Mouse (Mus musculus): Measurements from ENCODE around the gene Igsf21. TPM values are rescaled to one million over a fixed set of nuclear protein-coding genes. Genes with fewer than 3 reads are reported as not detected.

The Igsf21 gene
- total RNA-seq, 2 experiments from 2014 or later: 43.1 to 50.8 TPM

- DNase-seq (ENCODE audit: extremely low spot score in 1 of 2, low spot score in 1 of 2): no peak
Measured at GRCm38 (mm10) chr4:140149706-140150105, 96.9 kb downstream of the Igsf21 start.

GRCm38 (mm10) chr4:140147857-140148695, 98.5 kb downstream of the Igsf21 start:
- DNase-seq (ENCODE audit: extremely low spot score in 1 of 2, low spot score in 1 of 2): no peak

GRCm38 (mm10) chr4:140147079-140147840, 99.3 kb downstream of the Igsf21 start:
- DNase-seq (ENCODE audit: extremely low spot score in 1 of 2, low spot score in 1 of 2): no peak

- peak in 1 of 2 experiments; percentile 38 for DNase-seq (ENCODE audit: extremely low spot score in 1 of 2, low spot score in 1 of 2)
Measured at GRCm38 (mm10) chr4:140143884-140144525, 102.6 kb downstream of the Igsf21 start.

- DNase-seq (ENCODE audit: extremely low spot score in 1 of 2, low spot score in 1 of 2): no peak
Measured at GRCm38 (mm10) chr4:140143178-140143577, 103.4 kb downstream of the Igsf21 start.

GRCm38 (mm10) chr4:140140485-140140884, 106.1 kb downstream of the Igsf21 start:
- DNase-seq (ENCODE audit: extremely low spot score in 1 of 2, low spot score in 1 of 2): peak in 1 of 2 experiments; percentile 51

- DNase-seq (ENCODE audit: extremely low spot score in 1 of 2, low spot score in 1 of 2): no peak
Measured at GRCm38 (mm10) chr4:140138846-140139245, 107.7 kb downstream of the Igsf21 start.

GRCm38 (mm10) chr4:140131625-140132321, 114.8 kb downstream of the Igsf21 start:
- DNase-seq (ENCODE audit: extremely low spot score in 1 of 2, low spot score in 1 of 2): no peak

- no peak for DNase-seq (ENCODE audit: extremely low spot score in 1 of 2, low spot score in 1 of 2)
Measured at GRCm38 (mm10) chr4:140131201-140131600, 115.4 kb downstream of the Igsf21 start.

GRCm38 (mm10) chr4:140129553-140130275, 116.9 kb downstream of the Igsf21 start:
- no peak for DNase-seq (ENCODE audit: extremely low spot score in 1 of 2, low spot score in 1 of 2)

GRCm38 (mm10) chr4:140128116-140128515, 118.5 kb downstream of the Igsf21 start:
- DNase-seq (ENCODE audit: extremely low spot score in 1 of 2, low spot score in 1 of 2): no peak

- no peak for DNase-seq (ENCODE audit: extremely low spot score in 1 of 2, low spot score in 1 of 2)
Measured at GRCm38 (mm10) chr4:140125806-140126205, 120.8 kb downstream of the Igsf21 start.

GRCm38 (mm10) chr4:140122534-140122933, 124.0 kb downstream of the Igsf21 start:
- DNase-seq (ENCODE audit: extremely low spot score in 1 of 2, low spot score in 1 of 2): no peak

GRCm38 (mm10) chr4:140117275-140117691, 129.3 kb downstream of the Igsf21 start:
- no peak for DNase-seq (ENCODE audit: extremely low spot score in 1 of 2, low spot score in 1 of 2)

- no peak for DNase-seq (ENCODE audit: extremely low spot score in 1 of 2, low spot score in 1 of 2)
Measured at GRCm38 (mm10) chr4:140115756-140116155, 130.8 kb downstream of the Igsf21 start.

- no peak for DNase-seq (ENCODE audit: extremely low spot score in 1 of 2, low spot score in 1 of 2)
Measured at GRCm38 (mm10) chr4:140115053-140115452, 131.5 kb downstream of the Igsf21 start.

- DNase-seq (ENCODE audit: extremely low spot score in 1 of 2, low spot score in 1 of 2): no peak
Measured at GRCm38 (mm10) chr4:140113690-140114475, 132.7 kb downstream of the Igsf21 start.

GRCm38 (mm10) chr4:140109626-140109948, 137.0 kb downstream of the Igsf21 start:
- DNase-seq (ENCODE audit: extremely low spot score in 1 of 2, low spot score in 1 of 2): no peak
